Mouse (Mus musculus) liver, adult (tissue): ENCODE measurements around the gene Cdk4.

Experiments used
- GATA4 ChIP-seq: IDR thresholded peaks from 2 replicates; pipeline ENCODE4 v1.6.1; 2014; ENCODE audit warnings: mild to moderate bottlenecking, low read length; ENCODE audit not compliant: insufficient replicate concordance

Gene Cdk4

GRCm38 (mm10) chr10:127048608-127049394, 14.5 kb upstream of the Cdk4 start:
- TF ChIP-seq GATA4: no peak

- TF ChIP-seq GATA4: no peak
Measured at GRCm38 (mm10) chr10:127049395-127050118, 13.8 kb upstream of the Cdk4 start.

- no peak for TF ChIP-seq GATA4
Measured at GRCm38 (mm10) chr10:127050119-127050474, 13.2 kb upstream of the Cdk4 start.

GRCm38 (mm10) chr10:127054646-127055045, 8.7 kb upstream of the Cdk4 start:
- TF ChIP-seq GATA4: no peak

GRCm38 (mm10) chr10:127055406-127055805, 7.9 kb upstream of the Cdk4 start:
- TF ChIP-seq GATA4: no peak

GRCm38 (mm10) chr10:127056490-127056889, 6.8 kb upstream of the Cdk4 start:
- no peak for TF ChIP-seq GATA4

- TF ChIP-seq GATA4: no peak
Measured at GRCm38 (mm10) chr10:127058161-127058560, 5.2 kb upstream of the Cdk4 start.

- no peak for TF ChIP-seq GATA4
Measured at GRCm38 (mm10) chr10:127058708-127059107, 4.6 kb upstream of the Cdk4 start.

- no peak for TF ChIP-seq GATA4
Measured at GRCm38 (mm10) chr10:127059174-127059967, 4.0 kb upstream of the Cdk4 start.

GRCm38 (mm10) chr10:127059968-127060916, 3.1 kb upstream of the Cdk4 start, which contains the start of gene March9:
Gene March9 (minus strand): TSS chr10:127060184.
- TF ChIP-seq GATA4: no peak

GRCm38 (mm10) chr10:127061085-127061484, 2.2 kb upstream of the Cdk4 start:
- TF ChIP-seq GATA4: no peak

GRCm38 (mm10) chr10:127061513-127061912, 1.8 kb upstream of the Cdk4 start:
- no peak for TF ChIP-seq GATA4

GRCm38 (mm10) chr10:127062503-127062902, 831 bp upstream of the Cdk4 start:
- TF ChIP-seq GATA4: no peak
